Mouse (Mus musculus): ENCODE measurements around the gene Slc9a3. TPM values are rescaled to one million over a fixed set of nuclear protein-coding genes. Genes with fewer than 3 reads are reported as not detected.

Gene Slc9a3
- polyA plus RNA-seq, 1 experiment from 2014 or later: 1.3 TPM

- Histone ChIP-seq H3K4me2 (replicated peaks; ENCODE audit: low read depth) (no peak overlapping the region), H3K36me3 (ENCODE audit: control insufficient read depth, insufficient read depth, low read length) (peaks cover 3% of the 10 kb centered on the region), H3K4me1 (replicated peaks; ENCODE audit: control insufficient read depth, insufficient read depth) (no peaks in the 10 kb centered on the region), H3K9me3 (ENCODE audit: control insufficient read depth, low read length) (no peaks in the 10 kb centered on the region), H3K27ac (replicated peaks) (no peak overlapping the region), H3K9ac (ENCODE audit: low read length) (no peak overlapping the region), H3K27me3 (ENCODE audit: control insufficient read depth, insufficient read depth, low read length) (no peaks in the 10 kb centered on the region), H3K4me3 (ENCODE audit: low read depth, low read length) (no peak overlapping the region)
- WGBS: 91% methylated on average over 5 of the region's 5 CpGs
- DNase-seq (ENCODE audit: low spot score) (no peak), ATAC-seq (ENCODE audit: low FRiP score, low TSS enrichment) (no peak)
- TF ChIP-seq CTCF (IDR thresholded peaks at IDR 0.05; ENCODE audit: low read depth) (no peak), EP300 (optimal IDR thresholded peaks at IDR 0.05) (no peak)
Measured at GRCm38 (mm10) chr13:74183011-74183695, 61.9 kb downstream of the Slc9a3 start.

GRCm38 (mm10) chr13:74192613-74193012 lies 71.4 kb downstream of the Slc9a3 start:
- DNase-seq (ENCODE audit: low spot score) (no peak), ATAC-seq (ENCODE audit: low FRiP score, low TSS enrichment) (no peak)
- H3K36me3 ChIP-seq (ENCODE audit: control insufficient read depth, insufficient read depth, low read length): peaks cover 33% of the 10 kb centered on the region
- TF ChIP-seq CTCF (IDR thresholded peaks at IDR 0.05; ENCODE audit: low read depth) (peak; percentile 74), EP300 (optimal IDR thresholded peaks at IDR 0.05) (no peak)
- no peak overlapping the region for H3K27ac ChIP-seq (replicated peaks)
- H3K4me2 ChIP-seq (replicated peaks; ENCODE audit: low read depth): no peak overlapping the region
- no peaks in the 10 kb centered on the region for H3K27me3 ChIP-seq (ENCODE audit: control insufficient read depth, insufficient read depth, low read length)
- 81% methylated on average over 6 of the region's 6 CpGs for WGBS
- no peak overlapping the region for H3K4me3 ChIP-seq (ENCODE audit: low read depth, low read length)
- H3K9me3 ChIP-seq (ENCODE audit: control insufficient read depth, low read length): no peaks in the 10 kb centered on the region
- H3K4me1 ChIP-seq (replicated peaks; ENCODE audit: control insufficient read depth, insufficient read depth): no peaks in the 10 kb centered on the region
- no peak overlapping the region for H3K9ac ChIP-seq (ENCODE audit: low read length)

- H3K36me3 ChIP-seq (ENCODE audit: control insufficient read depth, insufficient read depth, low read length): peaks cover 25% of the 10 kb centered on the region
- no peaks in the 10 kb centered on the region for H3K4me1 ChIP-seq (replicated peaks; ENCODE audit: control insufficient read depth, insufficient read depth)
- DNase-seq (ENCODE audit: low spot score) (no peak), ATAC-seq (ENCODE audit: low FRiP score, low TSS enrichment) (no peak)
- H3K9me3 ChIP-seq (ENCODE audit: control insufficient read depth, low read length): no peaks in the 10 kb centered on the region
- no peak overlapping the region for H3K4me2 ChIP-seq (replicated peaks; ENCODE audit: low read depth)
- H3K27me3 ChIP-seq (ENCODE audit: control insufficient read depth, insufficient read depth, low read length): no peaks in the 10 kb centered on the region
- no peak overlapping the region for H3K27ac ChIP-seq (replicated peaks)
- no peak overlapping the region for H3K9ac ChIP-seq (ENCODE audit: low read length)
- TF ChIP-seq EP300 (optimal IDR thresholded peaks at IDR 0.05) (no peak), CTCF (IDR thresholded peaks at IDR 0.05; ENCODE audit: low read depth) (no peak)
- 75% methylated on average over 3 of the region's 3 CpGs for WGBS
- H3K4me3 ChIP-seq (ENCODE audit: low read depth, low read length): no peak overlapping the region
Measured at GRCm38 (mm10) chr13:74196451-74196850, 75.2 kb downstream of the Slc9a3 start.

- Histone ChIP-seq H3K27me3 (ENCODE audit: control insufficient read depth, insufficient read depth, low read length) (no peaks in the 10 kb centered on the region), H3K4me3 (ENCODE audit: low read depth, low read length) (peak within 1 kb of the TSS; percentile 82), H3K4me1 (replicated peaks; ENCODE audit: control insufficient read depth, insufficient read depth) (peaks cover 4% of the 10 kb centered on the region; the same call in 1 of the 2 replicates), H3K9me3 (ENCODE audit: control insufficient read depth, low read length) (no peaks in the 10 kb centered on the region), H3K27ac (replicated peaks) (peak within 1 kb of the TSS; percentile 93), H3K9ac (ENCODE audit: low read length) (peak within 1 kb of the TSS; percentile 81), H3K36me3 (ENCODE audit: control insufficient read depth, insufficient read depth, low read length) (peaks cover 3% of the 10 kb centered on the region), H3K4me2 (replicated peaks; ENCODE audit: low read depth) (peak within 1 kb of the TSS; percentile 66)
- under 1% methylated on average over 39 of the region's 39 CpGs for WGBS
- TF ChIP-seq CTCF (IDR thresholded peaks at IDR 0.05; ENCODE audit: low read depth): no peak
- TF ChIP-seq EP300 (optimal IDR thresholded peaks at IDR 0.05): no peak
- ATAC-seq (ENCODE audit: low FRiP score, low TSS enrichment) (peak; percentile 98), DNase-seq (ENCODE audit: low spot score) (peak; percentile 90)
Measured at GRCm38 (mm10) chr13:74208317-74208985, 87.2 kb downstream of the Slc9a3 start, which contains the start of gene Exoc3. TSS of gene Exoc3 (minus strand) at chr13:74208732.

GRCm38 (mm10) chr13:74208986-74209345 lies 87.7 kb downstream of the Slc9a3 start:
- H3K4me2 ChIP-seq (replicated peaks; ENCODE audit: low read depth): peak overlapping the region; percentile 66
- ATAC-seq (ENCODE audit: low FRiP score, low TSS enrichment) (0 out of 2 replicates have a peak, but pooled peaks have one; percentile 4), DNase-seq (ENCODE audit: low spot score) (no peak)
- 17% methylated on average over 12 of the region's 12 CpGs for WGBS
- no peaks in the 10 kb centered on the region for H3K27me3 ChIP-seq (ENCODE audit: control insufficient read depth, insufficient read depth, low read length)
- TF ChIP-seq CTCF (IDR thresholded peaks at IDR 0.05; ENCODE audit: low read depth) (no peak), EP300 (optimal IDR thresholded peaks at IDR 0.05) (no peak)
- no peaks in the 10 kb centered on the region for H3K9me3 ChIP-seq (ENCODE audit: control insufficient read depth, low read length)
- H3K9ac ChIP-seq (ENCODE audit: low read length): peak overlapping the region; percentile 81
- H3K36me3 ChIP-seq (ENCODE audit: control insufficient read depth, insufficient read depth, low read length): no peaks in the 10 kb centered on the region
- peaks cover 4% of the 10 kb centered on the region; the same call in 1 of the 2 replicates for H3K4me1 ChIP-seq (replicated peaks; ENCODE audit: control insufficient read depth, insufficient read depth)
- H3K4me3 ChIP-seq (ENCODE audit: low read depth, low read length): peak overlapping the region; percentile 82
- H3K27ac ChIP-seq (replicated peaks): peak overlapping the region; percentile 93

GRCm38 (mm10) chr13:74218441-74218840 lies 97.2 kb downstream of the Slc9a3 start:
- DNase-seq (ENCODE audit: low spot score) (no peak), ATAC-seq (ENCODE audit: low FRiP score, low TSS enrichment) (no peak)
- WGBS: 74% methylated on average over 3 of the region's 3 CpGs
- Histone ChIP-seq H3K9me3 (ENCODE audit: control insufficient read depth, low read length) (no peaks in the 10 kb centered on the region), H3K36me3 (ENCODE audit: control insufficient read depth, insufficient read depth, low read length) (no peaks in the 10 kb centered on the region), H3K9ac (ENCODE audit: low read length) (no peak overlapping the region), H3K4me2 (replicated peaks; ENCODE audit: low read depth) (no peak overlapping the region), H3K27ac (replicated peaks) (no peak overlapping the region), H3K27me3 (ENCODE audit: control insufficient read depth, insufficient read depth, low read length) (no peaks in the 10 kb centered on the region), H3K4me3 (ENCODE audit: low read depth, low read length) (no peak overlapping the region), H3K4me1 (replicated peaks; ENCODE audit: control insufficient read depth, insufficient read depth) (no peaks in the 10 kb centered on the region)
- no peak for TF ChIP-seq EP300 (optimal IDR thresholded peaks at IDR 0.05)
- no peak for TF ChIP-seq CTCF (IDR thresholded peaks at IDR 0.05; ENCODE audit: low read depth)

Other genes starting within 250 kb of the Slc9a3 start
- 9.1 and 11.0 TPM in 2 replicates for gene Trip13, start 183.7 kb upstream of the Slc9a3 start, polyA plus RNA-seq (2015; fragmentation: Nextera tagmentation; extraction: Ambion mirVana)
- 21.1 and 21.7 TPM in 2 replicates for gene Brd9, start 183.6 kb upstream of the Slc9a3 start, polyA plus RNA-seq (2015; fragmentation: Nextera tagmentation; extraction: Ambion mirVana)
- not detected in 2 replicates for gene Zdhhc11, start 157.6 kb upstream of the Slc9a3 start, polyA plus RNA-seq (2015; fragmentation: Nextera tagmentation; extraction: Ambion mirVana)
- gene Tppp, start 112.0 kb upstream of the Slc9a3 start, polyA plus RNA-seq (2015; fragmentation: Nextera tagmentation; extraction: Ambion mirVana): 3.0 and 3.4 TPM in 2 replicates
- 4.4 and 4.9 TPM in 2 replicates for gene Cep72, start 59.2 kb upstream of the Slc9a3 start, polyA plus RNA-seq (2015; fragmentation: Nextera tagmentation; extraction: Ambion mirVana)
- gene Exoc3, start 87.3 kb downstream of the Slc9a3 start, polyA plus RNA-seq (2015; fragmentation: Nextera tagmentation; extraction: Ambion mirVana): 43.2 and 44.5 TPM in 2 replicates
- gene Ahrr, start 170.9 kb downstream of the Slc9a3 start, polyA plus RNA-seq (2015; fragmentation: Nextera tagmentation; extraction: Ambion mirVana): 0.47 and 0.53 TPM in 2 replicates
- gene Pdcd6, start 196.1 kb downstream of the Slc9a3 start, polyA plus RNA-seq (2015; fragmentation: Nextera tagmentation; extraction: Ambion mirVana): 138 and 142 TPM in 2 replicates
- gene Sdha, start 228.8 kb downstream of the Slc9a3 start, polyA plus RNA-seq (2015; fragmentation: Nextera tagmentation; extraction: Ambion mirVana): 156 and 171 TPM in 2 replicates
- gene Ccdc127, start 228.9 kb downstream of the Slc9a3 start, polyA plus RNA-seq (2015; fragmentation: Nextera tagmentation; extraction: Ambion mirVana): 31.4 and 33.1 TPM in 2 replicates
- not detected in 2 replicates for gene Lrrc14b, start 242.5 kb downstream of the Slc9a3 start, polyA plus RNA-seq (2015; fragmentation: Nextera tagmentation; extraction: Ambion mirVana)

Measured in stomach, postnatal 0 days (tissue).